Mouse (Mus musculus) hindbrain, embryonic 10.5 days (tissue): Measurements from ENCODE around the gene Amotl1. TPM values are rescaled to one million over a fixed set of nuclear protein-coding genes. Genes with fewer than 3 reads are reported as not detected.

Experiments used
- DNase-seq: peaks from one replicate; pipeline ENCODE4 v3.0.0-alpha.2; 2017; ENCODE audit warnings: low spot score
- H3K27ac ChIP-seq: fragments of 300-500 bp; sonication (generic); 2 replicates; pipeline ENCODE4 v1.5.1; 2016; ENCODE audit warnings: mild to moderate bottlenecking, moderate library complexity
- H3K27me3 ChIP-seq: fragments of 300-500 bp; sonication (generic); 2 replicates; pipeline ENCODE4 v1.6.1; 2016; ENCODE audit warnings: mild to moderate bottlenecking; ENCODE audit not compliant: poor library complexity, insufficient read depth, severe bottlenecking
- H3K36me3 ChIP-seq: fragments of 300-500 bp; sonication (generic); 2 replicates; pipeline ENCODE4 v1.6.1; 2016; ENCODE audit warnings: mild to moderate bottlenecking, moderate library complexity
- H3K4me1 ChIP-seq: fragments of 300-500 bp; sonication (generic); replicated peaks from 2 replicates; pipeline ENCODE4 v1.6.1; 2016; ENCODE audit warnings: mild to moderate bottlenecking
- H3K4me3 ChIP-seq: fragments of 300-500 bp; sonication (generic); 2 replicates; pipeline ENCODE4 v1.5.1; 2016; ENCODE audit warnings: mild to moderate bottlenecking, moderate library complexity
- H3K9me3 ChIP-seq: fragments of 300-500 bp; sonication (generic); 2 replicates; pipeline ENCODE4 v1.6.1; 2016; ENCODE audit warnings: mild to moderate bottlenecking, moderate library complexity
- WGBS: fragments of 180-500 bp; shearing (Covaris S2); methylation state at CpG from one replicate; pipeline ENCODE4 v1.1.7; 2016; 5-methylcytosine and 5-hydroxymethylcytosine counted together
- polyA plus RNA-seq: library from polyadenylated mRNA; unstranded; fragments of >200 nt; fragmentation: Nextera tagmentation; extraction: Ambion mirVana; gene quantifications from 2 replicates; pipeline ENCODE4 v1.2.1, GENCODE M21; 2016

Amotl1 gene
- polyA plus RNA-seq, 1 experiment from 2014 or later = 12.8 TPM

GRCm38 (mm10) chr9:14518105-14518504 lies 126.8 kb downstream of the Amotl1 start:
- DNase-seq = no peak
- no peaks in the 10 kb centered on the region for H3K36me3 ChIP-seq
- no peaks in the 10 kb centered on the region for H3K4me1 ChIP-seq
- 79% methylated on average over 3 of the region's 3 CpGs for WGBS
- no peaks in the 10 kb centered on the region for H3K27me3 ChIP-seq
- H3K27ac ChIP-seq = no peak overlapping the region
- no peaks in the 10 kb centered on the region for H3K9me3 ChIP-seq
- H3K4me3 ChIP-seq = no peak overlapping the region

GRCm38 (mm10) chr9:14517296-14517695 lies 127.6 kb downstream of the Amotl1 start:
- no peak overlapping the region for H3K27ac ChIP-seq
- no peaks in the 10 kb centered on the region for H3K27me3 ChIP-seq
- H3K4me1 ChIP-seq = no peaks in the 10 kb centered on the region
- H3K36me3 ChIP-seq = 0 out of 2 replicates have a peak, but pooled peaks cover 7% of the 10 kb centered on the region
- 52% methylated on average over 1 of the region's 1 CpGs for WGBS
- no peak for DNase-seq
- H3K4me3 ChIP-seq = no peak overlapping the region
- H3K9me3 ChIP-seq = no peaks in the 10 kb centered on the region

GRCm38 (mm10) chr9:14512633-14513445 lies 132.0 kb downstream of the Amotl1 start:
- peak; percentile 57 for DNase-seq
- 79% methylated on average over 9 of the region's 9 CpGs for WGBS
- no peaks in the 10 kb centered on the region for H3K9me3 ChIP-seq

GRCm38 (mm10) chr9:14500916-14501424 lies 143.9 kb downstream of the Amotl1 start:
- Histone ChIP-seq H3K4me1 (peaks cover 15% of the 10 kb centered on the region), H3K27ac (peak overlapping the region; percentile 91), H3K27me3 (no peaks in the 10 kb centered on the region), H3K9me3 (no peaks in the 10 kb centered on the region), H3K4me3 (peak overlapping the region; percentile 91), H3K36me3 (peaks cover 41% of the 10 kb centered on the region)
- WGBS = 5% methylated on average over 10 of the region's 10 CpGs
- DNase-seq = no peak

More at GRCm38 (mm10) chr9:14512633-14513445, 132.0 kb downstream of the Amotl1 start:
- Histone ChIP-seq H3K4me1 (no peaks in the 10 kb centered on the region), H3K36me3 (peaks cover 46% of the 10 kb centered on the region), H3K27ac (no peak overlapping the region), H3K4me3 (no peak overlapping the region), H3K27me3 (no peaks in the 10 kb centered on the region)

GRCm38 (mm10) chr9:14500023-14500915 lies 144.6 kb downstream of the Amotl1 start, which contains the start of the genes Kdm4d and Cwc15:
Gene Kdm4d, minus strand, starts transcription at chr9:14500482.
Gene Cwc15, plus strand, starts transcription at chr9:14500617.
- under 1% methylated on average over 59 of the region's 59 CpGs for WGBS
- peaks cover 34% of the 10 kb centered on the region for H3K36me3 ChIP-seq
- peaks cover 15% of the 10 kb centered on the region for H3K4me1 ChIP-seq
- no peaks in the 10 kb centered on the region for H3K9me3 ChIP-seq
- H3K27ac ChIP-seq = peak within 1 kb of the TSS; percentile 91
- H3K27me3 ChIP-seq = no peaks in the 10 kb centered on the region
- peak; percentile 92 for DNase-seq
- peak within 1 kb of the TSS; percentile 91 for H3K4me3 ChIP-seq

- H3K36me3 ChIP-seq = peaks cover 23% of the 10 kb centered on the region
- H3K4me1 ChIP-seq = peaks cover 15% of the 10 kb centered on the region
- no peaks in the 10 kb centered on the region for H3K27me3 ChIP-seq
- no peak for DNase-seq
- 83% methylated on average over 4 of the region's 4 CpGs for WGBS
- H3K27ac ChIP-seq = no peak overlapping the region
- H3K9me3 ChIP-seq = no peaks in the 10 kb centered on the region
- H3K4me3 ChIP-seq = peak overlapping the region; percentile 91
Measured at GRCm38 (mm10) chr9:14498896-14499705, 145.8 kb downstream of the Amotl1 start.

Other genes starting within 250 kb of the Amotl1 start
- gene Kdm4d, start 144.6 kb downstream of the Amotl1 start, polyA plus RNA-seq = 0.31 and 0.33 TPM in 2 replicates
- gene Cwc15, start 144.4 kb downstream of the Amotl1 start, polyA plus RNA-seq = 181 and 193 TPM in 2 replicates
- 0.27 and 0.32 TPM in 2 replicates for gene Piwil4, start 95.7 kb upstream of the Amotl1 start, polyA plus RNA-seq
- 2.7 and 2.8 TPM in 2 replicates for gene Fut4, start 107.3 kb upstream of the Amotl1 start, polyA plus RNA-seq
- 1.2 and 6.1 TPM in 2 replicates for gene 1700012B09Rik, start 126.0 kb upstream of the Amotl1 start, polyA plus RNA-seq
- 25.9 and 43.8 TPM in 2 replicates for gene Mre11a, start 139.6 kb upstream of the Amotl1 start, polyA plus RNA-seq
- gene Ankrd49, start 139.8 kb upstream of the Amotl1 start, polyA plus RNA-seq = 38.6 and 51.8 TPM in 2 replicates
- 0.65 and 0.71 TPM in 2 replicates for gene Gpr83, start 215.2 kb upstream of the Amotl1 start, polyA plus RNA-seq